In the genomic region with DNA sequence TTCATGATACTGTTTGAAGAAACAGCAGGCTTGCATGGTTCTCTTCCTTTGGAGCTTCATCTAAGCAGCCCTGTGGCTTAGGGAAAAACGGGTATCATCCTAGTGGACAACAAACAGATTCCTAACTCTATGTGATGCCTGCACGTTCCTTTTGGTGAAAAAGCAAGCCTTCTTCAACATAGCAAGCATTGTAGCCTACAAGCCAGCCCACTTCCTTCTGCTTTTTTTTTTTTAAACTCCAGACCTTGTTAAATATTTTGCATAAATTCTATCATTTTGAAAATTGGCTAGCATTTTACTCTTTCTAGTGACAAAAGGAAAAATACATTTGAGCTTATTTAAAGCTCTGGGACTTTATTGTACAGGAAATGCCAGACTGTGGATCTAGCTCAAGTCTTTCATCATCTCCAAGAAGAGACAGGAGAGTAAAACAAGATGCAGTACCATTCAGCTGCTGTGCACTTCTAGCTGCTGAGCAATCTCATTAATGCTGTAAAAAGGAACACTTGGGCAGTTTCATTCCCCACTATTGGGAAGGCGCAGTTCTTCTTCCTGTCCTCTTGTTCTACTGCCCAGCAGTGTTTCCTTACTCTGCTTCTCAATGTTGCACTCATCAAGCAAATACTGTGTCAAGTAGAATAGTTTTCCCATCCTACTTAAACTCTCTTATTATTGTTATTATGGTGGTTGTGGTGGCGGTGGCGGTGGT, we compare ENCODE assay signal across 24 mouse cellular contexts.
DNase-seq lines count a peak whose midpoint lies in the region; ATAC-seq and TF ChIP-seq lines count a peak whose summit lies in the region.
"Had no signal": no experiment of that assay in that cellular context is flagged by ENCODE, and none has a peak within 500 bp of the region (broad histone marks: within the 10 kb centered on the region; RNA-seq: fewer than 3 reads in every experiment).

No protein-coding gene starts in this region.

- no peak overlapping the region for H3K9ac ChIP-seq in CH12.LX (ENCODE audit: insufficient read depth, low read depth)
- no peak overlapping the region for H3K9ac ChIP-seq in intestine, postnatal 0 days (ENCODE audit: low read depth, low read length)
- no peak overlapping the region for H3K9ac ChIP-seq in forebrain, embryonic 15.5 days (replicated peaks)
- H3K9ac ChIP-seq: forebrain, embryonic 13.5 days; forebrain, postnatal 0 days; hindbrain, embryonic 12.5 days; hindbrain, embryonic 15.5 days had no signal

- no peaks in the 10 kb centered on the region for H3K27me3 ChIP-seq in CH12.LX (replicated peaks)
- H3K27me3 ChIP-seq in splenic B cell, adult 2 months (ENCODE audit: control insufficient read depth, insufficient read depth, low read length, poor library complexity, severe bottlenecking), result no peaks in the 10 kb centered on the region
- H3K27me3 ChIP-seq in intestine, postnatal 0 days (replicated peaks; ENCODE audit: control insufficient read depth, insufficient read depth, low read length), result no peaks in the 10 kb centered on the region
- no peaks in the 10 kb centered on the region for H3K27me3 ChIP-seq in forebrain, embryonic 15.5 days
- H3K27me3 ChIP-seq: forebrain, embryonic 13.5 days; hindbrain, embryonic 12.5 days; hindbrain, embryonic 15.5 days had no signal

- dilution Hi-C loops in CH12.LX (cut with MboI; ENCODE audit: extremely low pct_ligation_motif_present, extremely low pct_unique_long_range_greater_than_20kb, low sequenced_read_pairs), result no loop called here

- 0 out of 2 replicates have a peak, but pooled peaks have one; percentile 15 for TF ChIP-seq EP300 in CH12.LX (IDR thresholded peaks at IDR 0.05; ENCODE audit: low read length)

- H3K4me1 ChIP-seq in CH12.LX (ENCODE audit: control insufficient read depth in 1 of 2, insufficient read depth in 2 of 2), result peaks cover 2 to 13% of the 10 kb centered on the region in 2 experiments; a peak in 3 of 4 replicates
- H3K4me1 ChIP-seq in intestine, postnatal 0 days (replicated peaks; ENCODE audit: control insufficient read depth, insufficient read depth, low read length), result no peaks in the 10 kb centered on the region
- no peaks in the 10 kb centered on the region for H3K4me1 ChIP-seq in forebrain, embryonic 15.5 days
- H3K4me1 ChIP-seq: forebrain, embryonic 10.5 days; forebrain, embryonic 13.5 days; hindbrain, embryonic 12.5 days; hindbrain, embryonic 15.5 days had no signal

- no peaks in the 10 kb centered on the region for H3K36me3 ChIP-seq in CH12.LX (replicated peaks in 1 of 2; ENCODE audit: control insufficient read depth in 1 of 2, insufficient read depth in 1 of 2, low read length in 1 of 2)
- H3K36me3 ChIP-seq in splenic B cell, adult 2 months (ENCODE audit: control insufficient read depth, insufficient read depth, low read length, poor library complexity, severe bottlenecking), result no peaks in the 10 kb centered on the region
- H3K36me3 ChIP-seq in intestine, postnatal 0 days (ENCODE audit: control insufficient read depth, insufficient read depth), result no peaks in the 10 kb centered on the region
- no peaks in the 10 kb centered on the region for H3K36me3 ChIP-seq in forebrain, embryonic 15.5 days
- H3K36me3 ChIP-seq: forebrain, embryonic 10.5 days; hindbrain, embryonic 12.5 days; hindbrain, embryonic 15.5 days had no signal

- no peaks in the 10 kb centered on the region for H3K79me2 ChIP-seq in CH12.LX (replicated peaks; ENCODE audit: control insufficient read depth, extremely low read depth, insufficient read depth, poor library complexity, severe bottlenecking)

- H3K27ac ChIP-seq in CH12.LX (ENCODE audit: insufficient read depth, low read depth), result no peak overlapping the region
- H3K27ac ChIP-seq in intestine, postnatal 0 days (ENCODE audit: low read depth, low read length), result no peak overlapping the region
- H3K27ac ChIP-seq in forebrain, embryonic 15.5 days (replicated peaks), result no peak overlapping the region
- H3K27ac ChIP-seq: forebrain, embryonic 10.5 days; forebrain, embryonic 13.5 days; hindbrain, embryonic 12.5 days; hindbrain, embryonic 15.5 days had no signal

- DNase-seq in CH12.LX (ENCODE audit: extremely low read depth), result no peak
- peak; percentile 43 for DNase-seq in splenic B cell, adult 2 months (ENCODE audit: low read depth, low spot score)
- no peak for DNase-seq in layer of hippocampus, adult 18-20 months (ENCODE audit: low spot score in 2 of 2)
- DNase-seq: adrenal gland, adult 8-10 months; adrenal gland, postnatal 25 days; cerebellum, adult 11-12 months; cerebellum, adult 8-10 months; cerebellum, postnatal 10 days; cerebellum, postnatal 36 days; forebrain, postnatal 0 days; gastrocnemius, postnatal 10 days; gastrocnemius, postnatal 36 days; heart, adult 11 months; heart, postnatal 36 days had no signal

- no peak overlapping the region for H3K4me2 ChIP-seq in CH12.LX (ENCODE audit: insufficient read depth, low read depth, poor library complexity, severe bottlenecking)
- no peak overlapping the region for H3K4me2 ChIP-seq in intestine, postnatal 0 days (replicated peaks; ENCODE audit: low read depth)
- H3K4me2 ChIP-seq in forebrain, embryonic 15.5 days (replicated peaks), result no peak overlapping the region
- H3K4me2 ChIP-seq: forebrain, embryonic 13.5 days; heart, embryonic 11.5 days; hindbrain, embryonic 12.5 days; hindbrain, embryonic 15.5 days had no signal

- no peak for TF ChIP-seq POLR2A in CH12.LX (IDR thresholded peaks at IDR 0.05; ENCODE audit: low read depth, low read length)

- WGBS in intestine, postnatal 0 days, result 80% methylated on average over 5 of the region's 5 CpGs
- WGBS in forebrain, embryonic 15.5 days, result 90% methylated on average over 5 of the region's 5 CpGs

- no peak for TF ChIP-seq RAD21 in CH12.LX (IDR thresholded peaks at IDR 0.05; ENCODE audit: low read depth, low read length)

- TF ChIP-seq CTCF in CH12.LX (conservative IDR thresholded peaks at IDR 0.05 in 1 of 2, IDR thresholded peaks at IDR 0.05 in 1 of 2; ENCODE audit: low read depth in 2 of 2, low read length in 2 of 2), result no peak
- TF ChIP-seq CTCF in intestine, postnatal 0 days (IDR thresholded peaks at IDR 0.05; ENCODE audit: low read depth), result no peak

- in situ Hi-C loops in CH12.LX (cut with MboI; ENCODE audit: low pct_ligation_motif_present, low pct_unique_long_range_greater_than_20kb, low sequenced_read_pairs), result no loop called here

- H3K4me3 ChIP-seq in CH12.LX (replicated peaks in 1 of 3; ENCODE audit: low read depth in 2 of 3, low read length in 2 of 3, poor library complexity in 1 of 3), result no peak overlapping the region
- no peak overlapping the region for H3K4me3 ChIP-seq in intestine, postnatal 0 days (ENCODE audit: low read depth, low read length)
- no peak overlapping the region for H3K4me3 ChIP-seq in forebrain, embryonic 15.5 days
- H3K4me3 ChIP-seq: forebrain, embryonic 10.5 days; forebrain, embryonic 13.5 days; hindbrain, embryonic 12.5 days; hindbrain, embryonic 15.5 days had no signal

- H3K9me3 ChIP-seq in CH12.LX (replicated peaks; ENCODE audit: low read length), result no peaks in the 10 kb centered on the region
- H3K9me3 ChIP-seq in intestine, postnatal 0 days (ENCODE audit: control insufficient read depth), result no peaks in the 10 kb centered on the region
- H3K9me3 ChIP-seq in forebrain, embryonic 15.5 days, result no peaks in the 10 kb centered on the region
- H3K9me3 ChIP-seq: forebrain, embryonic 10.5 days; forebrain, embryonic 13.5 days; hindbrain, embryonic 12.5 days; hindbrain, embryonic 15.5 days had no signal

- peak; percentile 52; the same call in 1 of the 2 replicates for ATAC-seq in common myeloid progenitor, adult 5-6 weeks (replicated peaks; ENCODE audit: low read depth, poor library complexity, severe bottlenecking)
- ATAC-seq in megakaryocyte, adult 5-6 weeks (ENCODE audit: poor library complexity, severe bottlenecking), result peak; percentile 87
- ATAC-seq in intestine, postnatal 0 days, result no peak
- no peak for ATAC-seq in forebrain, embryonic 15.5 days (replicated peaks)
- ATAC-seq: activated CD4-positive, CD25-positive, alpha-beta regulatory T cell, adult 4 months; forebrain, embryonic 13.5 days; forebrain, postnatal 0 days had no signal

TF ChIP-seq in CH12.LX, 34 proteins besides CTCF, POLR2A, EP300 and RAD21:
- TF ChIP-seq PAX5 (IDR thresholded peaks at IDR 0.05; ENCODE audit: low read length), result no peak
- TF ChIP-seq ZNF384 (IDR thresholded peaks at IDR 0.05; ENCODE audit: low read depth, low read length), result peak; percentile 74

Comparison
In these comparisons a context has a peak if more than half of its experiments do, and no peak if none do; other contexts are left out.
1. ATAC-seq: peak in common myeloid progenitor, adult 5-6 weeks (single experiment) and megakaryocyte, adult 5-6 weeks (single experiment); none in intestine, postnatal 0 days (single experiment) and forebrain, embryonic 15.5 days (single experiment).